Mouse (Mus musculus): ENCODE data around the gene Dhx35. TPM values are rescaled to one million over a fixed set of nuclear protein-coding genes. Genes with fewer than 3 reads are reported as not detected.

The Dhx35 gene
- 14.1 and 14.9 TPM in 2 replicates for polyA plus RNA-seq (2016; fragmentation: Nextera tagmentation; extraction: Ambion mirVana)

GRCm38 (mm10) chr2:158794494-158795004 lies at the start of gene Dhx35:
Gene Dhx35 (plus strand): TSS chr2:158794807.
- peak within 1 kb of the TSS; percentile 84 for H3K9ac ChIP-seq
- H3K27ac ChIP-seq (ENCODE audit: poor library complexity, severe bottlenecking), result peak within 1 kb of the TSS; percentile 63
- ATAC-seq (ENCODE audit: insufficient number of reproducible peaks, low FRiP score), result peak; percentile 100
- H3K4me1 ChIP-seq (replicated peaks), result peaks cover 12% of the 10 kb centered on the region
- peak within 1 kb of the TSS; percentile 86 for H3K4me2 ChIP-seq
- H3K9me3 ChIP-seq (replicated peaks), result 0 out of 2 replicates have a peak, but pooled peaks cover under 1% of the 10 kb centered on the region
- peak within 1 kb of the TSS; percentile 80 for H3K4me3 ChIP-seq
- H3K27me3 ChIP-seq (replicated peaks), result no peaks in the 10 kb centered on the region
- peaks cover 3% of the 10 kb centered on the region for H3K36me3 ChIP-seq
- under 1% methylated on average over 28 of the region's 33 CpGs for WGBS

GRCm38 (mm10) chr2:158745049-158745482 lies 49.5 kb upstream of the Dhx35 start:
- Histone ChIP-seq H3K4me3 (no peak overlapping the region), H3K9me3 (replicated peaks) (peaks cover 3% of the 10 kb centered on the region; the same call in 1 of the 2 replicates), H3K9ac (no peak overlapping the region), H3K27ac (ENCODE audit: poor library complexity, severe bottlenecking) (no peak overlapping the region), H3K4me2 (no peak overlapping the region), H3K4me1 (replicated peaks) (peaks cover 14% of the 10 kb centered on the region), H3K36me3 (peaks cover 10% of the 10 kb centered on the region), H3K27me3 (replicated peaks) (no peaks in the 10 kb centered on the region)
- peak; percentile 56; the same call in 1 of the 2 replicates for ATAC-seq (ENCODE audit: insufficient number of reproducible peaks, low FRiP score)
- 18% methylated on average over 2 of the region's 2 CpGs for WGBS

- H3K9ac ChIP-seq, result peak overlapping the region; percentile 43; the same call in 1 of the 2 replicates
- peaks cover 14% of the 10 kb centered on the region for H3K4me1 ChIP-seq (replicated peaks)
- no peak overlapping the region for H3K4me3 ChIP-seq
- H3K9me3 ChIP-seq (replicated peaks), result peaks cover 3% of the 10 kb centered on the region; the same call in 1 of the 2 replicates
- no peak overlapping the region for H3K27ac ChIP-seq (ENCODE audit: poor library complexity, severe bottlenecking)
- WGBS, result 64% methylated on average over 11 of the region's 11 CpGs
- H3K4me2 ChIP-seq, result peak overlapping the region; percentile 17; the same call in 1 of the 2 replicates
- ATAC-seq (ENCODE audit: insufficient number of reproducible peaks, low FRiP score), result no peak
- H3K27me3 ChIP-seq (replicated peaks), result no peaks in the 10 kb centered on the region
- peaks cover 10% of the 10 kb centered on the region for H3K36me3 ChIP-seq
Observed at GRCm38 (mm10) chr2:158746164-158746563, 48.4 kb upstream of the Dhx35 start.

GRCm38 (mm10) chr2:158749366-158749765 lies 45.2 kb upstream of the Dhx35 start:
- no peaks in the 10 kb centered on the region for H3K36me3 ChIP-seq
- H3K4me3 ChIP-seq, result no peak overlapping the region
- WGBS, result 87% methylated on average over 9 of the region's 9 CpGs
- no peaks in the 10 kb centered on the region for H3K9me3 ChIP-seq (replicated peaks)
- H3K27me3 ChIP-seq (replicated peaks), result no peaks in the 10 kb centered on the region
- no peak for ATAC-seq (ENCODE audit: insufficient number of reproducible peaks, low FRiP score)
- no peak overlapping the region for H3K9ac ChIP-seq
- H3K4me1 ChIP-seq (replicated peaks), result peaks cover 14% of the 10 kb centered on the region
- no peak overlapping the region for H3K4me2 ChIP-seq
- no peak overlapping the region for H3K27ac ChIP-seq (ENCODE audit: poor library complexity, severe bottlenecking)

- 63% methylated on average over 2 of the region's 2 CpGs for WGBS
- H3K27me3 ChIP-seq (replicated peaks), result no peaks in the 10 kb centered on the region
- no peak overlapping the region for H3K27ac ChIP-seq (ENCODE audit: poor library complexity, severe bottlenecking)
- no peaks in the 10 kb centered on the region for H3K4me1 ChIP-seq (replicated peaks)
- H3K9ac ChIP-seq, result no peak overlapping the region
- H3K4me3 ChIP-seq, result no peak overlapping the region
- no peak for ATAC-seq (ENCODE audit: insufficient number of reproducible peaks, low FRiP score)
- no peaks in the 10 kb centered on the region for H3K9me3 ChIP-seq (replicated peaks)
- no peaks in the 10 kb centered on the region for H3K36me3 ChIP-seq
- H3K4me2 ChIP-seq, result no peak overlapping the region
Observed at GRCm38 (mm10) chr2:158760231-158760630, 34.4 kb upstream of the Dhx35 start.

GRCm38 (mm10) chr2:158762339-158762738 lies 32.3 kb upstream of the Dhx35 start:
- H3K27ac ChIP-seq (ENCODE audit: poor library complexity, severe bottlenecking), result no peak overlapping the region
- no peak overlapping the region for H3K4me3 ChIP-seq
- 78% methylated on average over 5 of the region's 5 CpGs for WGBS
- no peak overlapping the region for H3K9ac ChIP-seq
- H3K4me2 ChIP-seq, result no peak overlapping the region
- H3K27me3 ChIP-seq (replicated peaks), result no peaks in the 10 kb centered on the region
- ATAC-seq (ENCODE audit: insufficient number of reproducible peaks, low FRiP score), result no peak
- H3K9me3 ChIP-seq (replicated peaks), result no peaks in the 10 kb centered on the region
- H3K36me3 ChIP-seq, result no peaks in the 10 kb centered on the region
- H3K4me1 ChIP-seq (replicated peaks), result peaks cover 2% of the 10 kb centered on the region

- WGBS, result under 1% methylated on average over 48 of the region's 48 CpGs
- Histone ChIP-seq H3K27me3 (replicated peaks) (no peaks in the 10 kb centered on the region), H3K36me3 (0 out of 2 replicates have a peak, but pooled peaks cover 2% of the 10 kb centered on the region), H3K9me3 (replicated peaks) (no peaks in the 10 kb centered on the region), H3K4me2 (peak within 1 kb of the TSS; percentile 91), H3K4me3 (peak within 1 kb of the TSS; percentile 85), H3K4me1 (replicated peaks) (peaks cover 48% of the 10 kb centered on the region), H3K27ac (ENCODE audit: poor library complexity, severe bottlenecking) (peak within 1 kb of the TSS; percentile 84), H3K9ac (peak within 1 kb of the TSS; percentile 88)
- peak; percentile 98 for ATAC-seq (ENCODE audit: insufficient number of reproducible peaks, low FRiP score)
Observed at GRCm38 (mm10) chr2:158767742-158768339, 26.8 kb upstream of the Dhx35 start, which contains the start of gene Fam83d. Gene Fam83d (plus strand): TSS chr2:158768093.

- Histone ChIP-seq H3K4me2 (peak overlapping the region; percentile 91), H3K27ac (ENCODE audit: poor library complexity, severe bottlenecking) (peak overlapping the region; percentile 84), H3K4me3 (peak overlapping the region; percentile 85), H3K9me3 (replicated peaks) (no peaks in the 10 kb centered on the region), H3K36me3 (0 out of 2 replicates have a peak, but pooled peaks cover 5% of the 10 kb centered on the region), H3K27me3 (replicated peaks) (no peaks in the 10 kb centered on the region), H3K9ac (peak overlapping the region; percentile 88), H3K4me1 (replicated peaks) (peaks cover 51% of the 10 kb centered on the region)
- ATAC-seq (ENCODE audit: insufficient number of reproducible peaks, low FRiP score), result peak; percentile 15; the same call in 1 of the 2 replicates
- WGBS, result 0% methylated on average over 37 of the region's 37 CpGs
Observed at GRCm38 (mm10) chr2:158768350-158768749, 26.3 kb upstream of the Dhx35 start.

GRCm38 (mm10) chr2:158768771-158769170 lies 25.8 kb upstream of the Dhx35 start:
- ATAC-seq (ENCODE audit: insufficient number of reproducible peaks, low FRiP score), result 0 out of 2 replicates have a peak, but pooled peaks have one; percentile 12
- H3K9me3 ChIP-seq (replicated peaks), result no peaks in the 10 kb centered on the region
- H3K4me2 ChIP-seq, result peak overlapping the region; percentile 91
- no peaks in the 10 kb centered on the region for H3K27me3 ChIP-seq (replicated peaks)
- H3K4me3 ChIP-seq, result peak overlapping the region; percentile 85
- peaks cover 51% of the 10 kb centered on the region for H3K4me1 ChIP-seq (replicated peaks)
- peak overlapping the region; percentile 84 for H3K27ac ChIP-seq (ENCODE audit: poor library complexity, severe bottlenecking)
- 0 out of 2 replicates have a peak, but pooled peaks cover 5% of the 10 kb centered on the region for H3K36me3 ChIP-seq
- WGBS, result 3% methylated on average over 5 of the region's 5 CpGs
- H3K9ac ChIP-seq, result peak overlapping the region; percentile 88

GRCm38 (mm10) chr2:158770126-158770757 lies 24.4 kb upstream of the Dhx35 start:
- H3K36me3 ChIP-seq, result 0 out of 2 replicates have a peak, but pooled peaks cover 5% of the 10 kb centered on the region
- peaks cover 59% of the 10 kb centered on the region for H3K4me1 ChIP-seq (replicated peaks)
- H3K9ac ChIP-seq, result peak overlapping the region; percentile 88
- no peaks in the 10 kb centered on the region for H3K9me3 ChIP-seq (replicated peaks)
- H3K27ac ChIP-seq (ENCODE audit: poor library complexity, severe bottlenecking), result peak overlapping the region; percentile 6; the same call in 1 of the 2 replicates
- no peaks in the 10 kb centered on the region for H3K27me3 ChIP-seq (replicated peaks)
- H3K4me3 ChIP-seq, result peak overlapping the region; percentile 85
- H3K4me2 ChIP-seq, result peak overlapping the region; percentile 91
- WGBS, result 34% methylated on average over 13 of the region's 13 CpGs
- no peak for ATAC-seq (ENCODE audit: insufficient number of reproducible peaks, low FRiP score)

Data from heart, embryonic 12.5 days (tissue).